Mouse (Mus musculus): ENCODE results near the gene Tubg2. TPM values are rescaled to one million over a fixed set of nuclear protein-coding genes. Genes with fewer than 3 reads are reported as not detected.

Tubg2 gene
- polyA plus RNA-seq, 1 experiment from 2014 or later: 3.0 TPM

- H3K36me3 ChIP-seq (ENCODE audit: control insufficient read depth, insufficient read depth, low read length): no peaks in the 10 kb centered on the region
- DNase-seq (ENCODE audit: low spot score) (no peak), ATAC-seq (ENCODE audit: low FRiP score, low TSS enrichment) (no peak)
- H3K27me3 ChIP-seq (ENCODE audit: control insufficient read depth, insufficient read depth, low read length): no peaks in the 10 kb centered on the region
- H3K4me1 ChIP-seq (replicated peaks; ENCODE audit: control insufficient read depth, insufficient read depth): no peaks in the 10 kb centered on the region
- H3K9ac ChIP-seq (ENCODE audit: low read length): no peak overlapping the region
- no peak overlapping the region for H3K4me3 ChIP-seq (ENCODE audit: low read depth, low read length)
- TF ChIP-seq EP300 (optimal IDR thresholded peaks at IDR 0.05) (no peak), CTCF (IDR thresholded peaks at IDR 0.05; ENCODE audit: low read depth) (no peak)
- H3K27ac ChIP-seq (replicated peaks): no peak overlapping the region
- WGBS: 84% methylated on average over 10 of the region's 10 CpGs
- H3K9me3 ChIP-seq (ENCODE audit: control insufficient read depth, low read length): no peaks in the 10 kb centered on the region
- no peak overlapping the region for H3K4me2 ChIP-seq (replicated peaks; ENCODE audit: low read depth)
Observed at GRCm38 (mm10) chr11:101142215-101142967, 13.3 kb upstream of the Tubg2 start.

DNA sequence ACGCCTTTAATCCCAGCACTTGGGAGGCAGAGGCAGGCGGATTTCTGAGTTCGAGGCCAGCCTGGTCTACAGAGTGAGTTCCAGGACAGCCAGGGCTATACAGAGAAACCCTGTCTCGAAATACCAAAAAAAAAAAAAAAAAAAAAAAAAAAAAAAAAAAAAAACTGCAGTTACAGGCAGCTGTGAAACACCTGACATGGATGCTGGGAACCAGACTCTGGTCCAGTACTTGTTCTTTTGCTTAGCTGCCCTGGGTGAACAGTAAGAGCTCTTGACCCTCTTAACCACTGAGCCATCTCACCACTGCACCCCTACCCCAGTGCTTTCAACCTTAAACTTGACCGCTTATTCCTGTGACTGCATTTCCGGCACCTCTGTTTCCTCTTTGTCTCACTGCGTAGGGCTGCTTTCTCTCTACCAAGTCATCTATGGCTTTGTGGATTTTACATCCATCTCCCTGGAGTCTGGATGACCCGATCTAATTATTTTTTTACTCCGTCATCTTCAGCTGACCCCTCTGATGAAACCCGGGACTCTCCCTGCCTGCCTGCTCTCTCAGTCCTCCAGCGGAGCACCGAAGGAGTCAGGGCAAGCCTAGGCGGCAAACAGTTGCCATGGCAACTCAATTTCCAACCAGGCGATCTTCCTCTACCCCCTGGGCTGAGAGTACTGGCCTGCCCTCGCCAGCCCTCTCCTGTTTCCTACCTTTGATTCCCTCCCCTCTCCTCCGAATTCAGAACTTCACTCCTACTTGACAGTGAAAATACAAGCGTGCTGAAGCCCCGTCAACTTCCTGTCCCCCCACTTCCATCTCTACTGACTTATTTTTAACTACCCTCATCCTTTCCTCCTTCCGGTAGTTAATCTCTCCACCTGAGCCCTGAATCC is 12.1 kb upstream of the Tubg2 start:
- 23% methylated on average over 17 of the region's 19 CpGs for WGBS
- Histone ChIP-seq H3K4me3 (ENCODE audit: low read depth, low read length) (peak overlapping the region; percentile 10; the same call in 1 of the 2 replicates), H3K9me3 (ENCODE audit: control insufficient read depth, low read length) (no peaks in the 10 kb centered on the region), H3K4me1 (replicated peaks; ENCODE audit: control insufficient read depth, insufficient read depth) (no peaks in the 10 kb centered on the region), H3K36me3 (ENCODE audit: control insufficient read depth, insufficient read depth, low read length) (no peaks in the 10 kb centered on the region), H3K9ac (ENCODE audit: low read length) (no peak overlapping the region), H3K27ac (replicated peaks) (no peak overlapping the region), H3K4me2 (replicated peaks; ENCODE audit: low read depth) (peak overlapping the region; percentile 38), H3K27me3 (ENCODE audit: control insufficient read depth, insufficient read depth, low read length) (no peaks in the 10 kb centered on the region)
- ATAC-seq (ENCODE audit: low FRiP score, low TSS enrichment) (no peak), DNase-seq (ENCODE audit: low spot score) (no peak)
- no peak for TF ChIP-seq CTCF (IDR thresholded peaks at IDR 0.05; ENCODE audit: low read depth)
- TF ChIP-seq EP300 (optimal IDR thresholded peaks at IDR 0.05): no peak

DNA sequence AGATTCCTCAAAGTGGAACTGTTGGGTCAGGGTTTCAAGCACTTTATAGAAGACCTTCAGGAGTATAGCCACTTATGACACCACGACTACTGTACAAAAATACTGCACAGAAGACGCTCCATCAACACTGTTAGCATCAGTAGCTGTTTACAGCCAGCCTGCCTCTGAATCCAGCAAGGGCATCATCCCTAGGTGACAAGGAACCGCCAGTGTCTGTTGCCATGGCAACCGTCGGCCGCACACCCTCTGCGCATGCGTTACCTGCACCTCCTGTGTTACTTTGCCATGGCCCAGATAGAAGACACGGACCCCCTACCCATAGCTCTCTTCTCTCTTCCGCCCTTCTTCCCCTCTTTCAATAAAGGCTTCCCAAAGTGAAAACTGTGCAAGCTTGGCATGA is 9.3 kb upstream of the Tubg2 start:
- DNase-seq (ENCODE audit: low spot score): no peak
- H3K36me3 ChIP-seq (ENCODE audit: control insufficient read depth, insufficient read depth, low read length): no peaks in the 10 kb centered on the region
- ATAC-seq (ENCODE audit: low FRiP score, low TSS enrichment): no peak
- no peak overlapping the region for H3K4me2 ChIP-seq (replicated peaks; ENCODE audit: low read depth)
- TF ChIP-seq CTCF (IDR thresholded peaks at IDR 0.05; ENCODE audit: low read depth) (no peak), EP300 (optimal IDR thresholded peaks at IDR 0.05) (no peak)
- H3K27me3 ChIP-seq (ENCODE audit: control insufficient read depth, insufficient read depth, low read length): no peaks in the 10 kb centered on the region
- no peak overlapping the region for H3K9ac ChIP-seq (ENCODE audit: low read length)
- no peak overlapping the region for H3K4me3 ChIP-seq (ENCODE audit: low read depth, low read length)
- no peaks in the 10 kb centered on the region for H3K9me3 ChIP-seq (ENCODE audit: control insufficient read depth, low read length)
- 0 out of 2 replicates have a peak, but pooled peaks cover 6% of the 10 kb centered on the region for H3K4me1 ChIP-seq (replicated peaks; ENCODE audit: control insufficient read depth, insufficient read depth)
- WGBS: 35% methylated on average over 10 of the region's 10 CpGs
- no peak overlapping the region for H3K27ac ChIP-seq (replicated peaks)

- H3K27ac ChIP-seq (replicated peaks): peak overlapping the region; percentile 81
- H3K4me2 ChIP-seq (replicated peaks; ENCODE audit: low read depth): no peak overlapping the region
- no peak overlapping the region for H3K9ac ChIP-seq (ENCODE audit: low read length)
- no peaks in the 10 kb centered on the region for H3K36me3 ChIP-seq (ENCODE audit: control insufficient read depth, insufficient read depth, low read length)
- H3K4me3 ChIP-seq (ENCODE audit: low read depth, low read length): no peak overlapping the region
- H3K27me3 ChIP-seq (ENCODE audit: control insufficient read depth, insufficient read depth, low read length): no peaks in the 10 kb centered on the region
- H3K9me3 ChIP-seq (ENCODE audit: control insufficient read depth, low read length): no peaks in the 10 kb centered on the region
- ATAC-seq (ENCODE audit: low FRiP score, low TSS enrichment) (no peak), DNase-seq (ENCODE audit: low spot score) (no peak)
- WGBS: 63% methylated on average over 10 of the region's 10 CpGs
- H3K4me1 ChIP-seq (replicated peaks; ENCODE audit: control insufficient read depth, insufficient read depth): 0 out of 2 replicates have a peak, but pooled peaks cover 6% of the 10 kb centered on the region
- TF ChIP-seq CTCF (IDR thresholded peaks at IDR 0.05; ENCODE audit: low read depth): no peak
- no peak for TF ChIP-seq EP300 (optimal IDR thresholded peaks at IDR 0.05)
Observed at GRCm38 (mm10) chr11:101148751-101149150, 7.0 kb upstream of the Tubg2 start.

GRCm38 (mm10) chr11:101149178-101150105 is 6.3 kb upstream of the Tubg2 start:
- Histone ChIP-seq H3K9me3 (ENCODE audit: control insufficient read depth, low read length) (no peaks in the 10 kb centered on the region), H3K36me3 (ENCODE audit: control insufficient read depth, insufficient read depth, low read length) (no peaks in the 10 kb centered on the region), H3K27ac (replicated peaks) (peak overlapping the region; percentile 81), H3K9ac (ENCODE audit: low read length) (peak overlapping the region; percentile 47; the same call in 1 of the 2 replicates), H3K4me3 (ENCODE audit: low read depth, low read length) (no peak overlapping the region), H3K4me2 (replicated peaks; ENCODE audit: low read depth) (no peak overlapping the region), H3K4me1 (replicated peaks; ENCODE audit: control insufficient read depth, insufficient read depth) (0 out of 2 replicates have a peak, but pooled peaks cover 6% of the 10 kb centered on the region), H3K27me3 (ENCODE audit: control insufficient read depth, insufficient read depth, low read length) (no peaks in the 10 kb centered on the region)
- 9% methylated on average over 9 of the region's 9 CpGs for WGBS
- DNase-seq (ENCODE audit: low spot score) (no peak), ATAC-seq (ENCODE audit: low FRiP score, low TSS enrichment) (peak; percentile 36; the same call in 1 of the 2 replicates)
- no peak for TF ChIP-seq EP300 (optimal IDR thresholded peaks at IDR 0.05)
- TF ChIP-seq CTCF (IDR thresholded peaks at IDR 0.05; ENCODE audit: low read depth): no peak

Measured in stomach, postnatal 0 days (tissue).